Mouse (Mus musculus): ENCODE data around the gene Ankrd35.

- no peak for TF ChIP-seq GATA1 (IDR thresholded peaks at IDR 0.05; ENCODE audit: borderline replicate concordance, low read length)
- TF ChIP-seq FLI1 (IDR thresholded peaks at IDR 0.05; ENCODE audit: low read length): no peak
Observed at GRCm38 (mm10) chr3:96635906-96636305, 34.0 kb upstream of the Ankrd35 start.
